Mouse (Mus musculus) retina, adult 2 months (tissue): ENCODE measurements around the gene Spata48.

Experiments used
- DNase-seq: peaks from one replicate; pipeline ENCODE4 v3.0.0-alpha.2; 2012; ENCODE audit warnings: low read depth, low spot score

Gene Spata48

DNA sequence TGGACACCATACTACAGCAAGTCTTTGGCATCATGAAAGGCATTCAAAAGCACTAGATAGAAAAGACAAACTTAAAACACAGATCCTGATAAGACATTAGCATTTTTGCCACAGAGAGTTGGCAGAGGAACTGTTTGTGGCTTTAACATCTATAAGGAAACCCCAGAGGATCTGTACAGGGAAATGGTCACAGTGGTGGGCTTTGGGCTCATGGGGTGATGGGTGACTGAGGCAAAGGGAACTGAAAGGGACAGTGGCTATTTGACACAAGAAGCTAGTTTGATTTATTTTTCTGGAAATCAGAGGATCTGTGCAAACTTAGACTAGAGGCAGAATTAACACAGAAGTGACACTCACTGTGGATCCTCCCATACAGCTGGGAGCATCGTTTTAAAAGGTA is 74.4 kb downstream of the Spata48 start:
- DNase-seq: no peak

DNA sequence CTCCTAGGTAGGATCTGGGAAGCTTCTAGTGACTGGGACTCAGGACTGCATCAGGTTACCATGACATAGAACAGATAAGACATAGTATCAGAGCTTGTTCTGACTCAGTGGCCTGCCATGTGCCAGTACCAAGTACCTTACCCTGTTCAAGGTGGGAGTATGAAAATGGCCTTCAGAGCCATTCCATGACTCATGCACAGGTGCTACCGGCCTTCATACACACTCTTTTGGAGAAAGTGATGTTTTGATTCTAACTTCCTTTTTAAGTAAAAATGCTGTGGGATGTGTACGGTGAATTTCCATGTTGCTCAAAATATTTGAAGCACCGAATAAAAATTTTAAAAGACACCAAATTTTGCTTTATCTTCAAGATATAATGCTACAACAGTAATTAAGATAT is 84.1 kb downstream of the Spata48 start:
- no peak for DNase-seq

DNA sequence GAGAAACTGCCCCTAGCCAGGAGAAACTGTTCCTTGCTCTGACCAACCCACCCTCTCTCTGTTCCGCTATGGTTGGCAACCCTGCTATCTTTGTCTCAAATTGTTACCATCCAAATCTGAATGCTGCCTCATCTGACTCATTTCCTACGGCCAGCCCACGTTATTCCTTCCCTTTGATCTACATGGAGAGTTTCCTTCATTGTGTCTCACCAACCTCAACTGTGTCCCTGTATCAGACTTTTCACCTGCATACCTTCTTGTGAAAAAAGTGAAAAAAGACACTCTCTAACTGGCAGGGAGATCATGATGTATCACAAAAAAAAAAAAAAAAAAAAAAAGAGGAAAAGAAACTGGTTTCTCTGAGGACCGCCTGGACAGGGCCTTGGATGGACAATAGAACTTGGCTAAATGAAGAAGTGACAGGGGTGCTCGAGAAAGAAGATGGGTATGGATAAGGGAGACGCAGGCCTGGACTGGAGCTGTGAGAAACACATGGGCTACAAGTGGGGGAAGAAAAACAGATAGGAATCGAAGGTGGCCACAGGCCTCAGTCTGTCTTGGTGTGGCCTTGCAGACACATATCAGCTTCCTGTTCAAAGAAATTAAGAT is 85.1 kb downstream of the Spata48 start:
- DNase-seq: no peak

DNA sequence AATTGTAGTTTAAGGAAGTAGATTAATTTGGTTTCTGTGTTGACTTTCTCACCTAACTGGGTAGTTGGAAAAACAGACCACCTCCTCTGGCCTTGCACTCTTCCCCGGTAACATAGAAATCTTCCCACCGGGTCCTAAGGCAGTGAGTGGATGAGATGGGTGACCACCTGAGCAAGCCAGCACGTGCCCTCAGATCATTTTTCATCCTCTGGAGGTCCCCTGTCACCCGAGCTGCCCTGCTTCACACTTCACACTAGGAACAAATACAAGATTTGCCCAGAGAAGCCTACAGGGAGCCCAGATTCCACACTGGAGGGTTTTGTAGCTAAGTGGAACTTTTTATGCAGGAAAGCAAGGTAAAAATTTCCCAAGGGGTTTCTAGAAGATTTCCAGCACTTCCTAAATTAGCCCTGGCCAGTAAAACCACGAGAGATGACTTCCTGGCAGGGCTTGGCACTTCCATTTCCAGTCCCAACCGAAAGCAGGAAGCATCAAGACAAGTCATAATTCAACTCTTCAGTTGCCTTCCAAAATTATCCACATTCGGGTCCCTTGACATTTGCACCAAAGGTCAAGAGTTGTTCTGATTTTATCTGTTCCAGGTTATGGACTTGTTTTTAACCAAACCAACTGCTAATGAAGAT is 85.8 kb downstream of the Spata48 start:
- no peak for DNase-seq

DNA sequence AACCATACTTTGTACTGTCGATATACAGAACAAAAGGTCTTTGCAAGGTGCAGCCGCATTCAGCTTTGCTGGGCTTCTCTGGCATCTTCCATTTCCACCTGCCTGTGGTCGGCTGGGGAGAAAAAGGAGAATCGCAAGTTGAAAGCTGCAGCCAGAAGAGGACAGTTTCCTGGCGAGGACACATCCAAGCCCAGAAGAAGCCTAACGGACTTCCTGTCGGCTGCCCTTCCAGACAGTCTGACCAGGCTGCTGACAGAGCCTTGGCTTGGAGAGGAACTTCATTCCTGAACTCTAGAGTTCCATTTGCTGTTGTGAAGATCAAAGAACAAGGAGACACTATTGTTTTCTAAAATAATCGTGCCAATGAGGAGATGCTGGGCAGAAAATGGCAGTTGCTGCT is 93.7 kb downstream of the Spata48 start:
- no peak for DNase-seq

DNA sequence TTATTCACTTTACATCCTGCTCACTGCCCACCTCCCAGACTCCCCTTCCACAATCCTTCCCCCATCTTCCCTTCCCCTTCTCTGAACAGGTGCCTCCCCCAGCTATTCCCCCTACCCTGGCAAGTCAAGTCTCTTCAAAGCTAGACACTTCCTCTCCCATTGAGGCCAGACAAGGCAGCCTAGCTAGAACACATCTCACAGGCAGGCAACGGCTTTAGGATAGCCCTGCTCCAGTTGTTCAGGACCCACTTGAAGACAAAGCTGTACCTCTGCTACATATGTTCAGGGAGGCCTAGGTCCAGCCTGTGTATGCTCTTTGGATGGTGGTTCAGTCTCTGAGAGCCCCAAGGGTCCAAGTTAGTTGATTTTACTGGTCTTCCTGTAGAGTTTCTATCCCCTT is 94.3 kb downstream of the Spata48 start:
- DNase-seq: no peak

DNA sequence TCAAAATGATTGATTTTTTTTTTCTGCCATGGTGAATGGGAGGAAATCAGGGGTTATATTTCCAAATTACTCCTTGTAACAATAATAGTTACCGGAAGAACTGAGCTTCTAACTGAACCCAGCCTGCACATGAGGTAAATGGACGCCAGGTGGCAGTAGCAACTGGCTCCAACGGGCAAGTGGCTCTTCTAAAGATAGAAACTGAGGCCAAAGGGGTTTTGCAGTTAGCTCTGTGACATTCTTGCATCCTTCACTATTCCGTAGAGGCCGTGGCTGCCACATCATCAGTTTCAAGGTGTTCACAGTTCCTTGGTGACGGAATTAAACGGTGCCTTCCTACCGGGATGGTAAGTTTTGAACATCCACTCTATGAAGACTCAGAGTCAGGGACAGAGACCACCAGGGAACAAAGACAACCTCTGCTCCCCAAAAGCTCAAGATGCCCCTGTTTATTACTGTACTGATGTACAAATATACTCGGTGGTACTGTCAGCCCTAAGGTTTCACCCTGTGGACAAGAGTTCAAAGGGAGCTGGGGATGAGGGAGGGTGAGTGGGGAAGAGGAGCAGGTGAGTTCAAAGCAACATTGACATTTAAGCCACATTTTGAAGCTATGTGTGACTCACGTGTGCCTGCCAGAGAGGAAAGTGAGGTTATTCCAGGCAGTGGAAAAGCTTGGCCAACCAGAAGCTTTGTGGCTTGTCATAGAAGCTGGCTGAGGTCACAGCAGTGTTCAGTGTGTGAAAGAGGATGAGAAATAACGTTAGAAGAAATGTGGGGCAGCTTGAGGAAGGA is 95.5 kb downstream of the Spata48 start:
- DNase-seq: no peak

DNA sequence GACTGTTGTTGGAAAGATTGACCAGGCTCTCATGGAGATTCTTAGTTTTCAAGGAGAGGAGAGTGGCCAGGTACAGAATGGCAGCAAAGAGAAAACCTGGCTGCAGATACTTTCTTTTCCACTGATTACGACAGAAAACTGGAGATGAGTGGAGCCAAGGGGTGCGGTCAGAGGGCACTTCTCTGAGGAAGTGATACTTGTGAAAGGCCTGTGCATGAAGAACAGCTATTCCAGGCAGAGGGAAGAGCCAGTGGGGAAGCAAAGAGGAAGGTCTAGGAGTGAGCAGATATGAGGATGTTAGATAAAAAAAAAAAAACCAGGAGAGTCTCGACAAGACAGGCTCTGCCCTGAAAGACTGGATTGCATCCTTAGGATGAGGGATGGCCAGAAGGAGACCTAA is 96.8 kb downstream of the Spata48 start:
- DNase-seq: no peak

DNA sequence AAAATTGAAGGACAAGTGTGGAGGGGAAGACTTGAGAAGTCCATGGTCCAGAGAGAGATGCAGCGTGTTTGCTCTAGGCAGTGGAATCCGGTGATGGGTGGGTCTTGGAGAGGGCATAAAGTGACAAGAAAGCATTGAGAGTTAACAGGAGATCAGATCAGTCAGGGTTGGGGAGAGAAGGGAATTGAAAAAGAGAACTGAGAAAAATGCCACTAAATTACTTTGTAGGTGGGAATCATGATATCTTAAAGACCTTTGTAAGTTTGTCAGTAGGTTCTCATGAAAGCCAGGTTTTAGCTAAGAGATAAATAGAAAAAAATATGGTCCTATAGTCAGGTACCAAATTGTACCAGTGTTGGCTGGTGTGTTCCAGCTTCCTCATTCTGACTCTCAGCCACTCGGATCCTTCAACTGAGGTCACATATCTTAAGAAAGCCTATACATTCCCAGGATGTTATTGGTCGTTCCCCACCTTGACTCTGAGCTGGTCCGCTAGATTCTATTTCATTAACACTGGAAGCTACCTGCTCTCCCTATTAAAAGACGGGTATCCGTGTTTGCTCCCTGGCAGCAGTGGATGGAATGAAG is 97.3 kb downstream of the Spata48 start:
- no peak for DNase-seq

DNA sequence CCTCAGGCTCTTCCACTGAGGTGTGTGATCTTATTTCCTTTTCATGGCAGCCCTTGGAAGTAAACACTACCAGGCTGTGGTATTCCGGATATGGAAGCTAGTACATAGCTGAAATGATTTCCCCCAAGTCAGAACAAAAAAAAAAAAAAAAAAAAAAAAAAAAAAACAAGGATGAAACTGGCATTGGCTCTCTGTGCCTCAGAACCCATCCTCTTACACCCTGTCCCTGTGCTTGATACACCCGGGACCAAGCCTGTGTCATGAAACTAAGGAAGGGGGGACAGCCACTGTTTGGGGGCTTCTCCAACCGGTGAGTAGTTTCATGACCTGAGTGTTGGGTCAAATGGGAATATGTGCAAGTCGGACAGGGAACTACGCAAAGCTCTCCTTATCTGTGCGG is 99.2 kb downstream of the Spata48 start:
- no peak for DNase-seq

DNA sequence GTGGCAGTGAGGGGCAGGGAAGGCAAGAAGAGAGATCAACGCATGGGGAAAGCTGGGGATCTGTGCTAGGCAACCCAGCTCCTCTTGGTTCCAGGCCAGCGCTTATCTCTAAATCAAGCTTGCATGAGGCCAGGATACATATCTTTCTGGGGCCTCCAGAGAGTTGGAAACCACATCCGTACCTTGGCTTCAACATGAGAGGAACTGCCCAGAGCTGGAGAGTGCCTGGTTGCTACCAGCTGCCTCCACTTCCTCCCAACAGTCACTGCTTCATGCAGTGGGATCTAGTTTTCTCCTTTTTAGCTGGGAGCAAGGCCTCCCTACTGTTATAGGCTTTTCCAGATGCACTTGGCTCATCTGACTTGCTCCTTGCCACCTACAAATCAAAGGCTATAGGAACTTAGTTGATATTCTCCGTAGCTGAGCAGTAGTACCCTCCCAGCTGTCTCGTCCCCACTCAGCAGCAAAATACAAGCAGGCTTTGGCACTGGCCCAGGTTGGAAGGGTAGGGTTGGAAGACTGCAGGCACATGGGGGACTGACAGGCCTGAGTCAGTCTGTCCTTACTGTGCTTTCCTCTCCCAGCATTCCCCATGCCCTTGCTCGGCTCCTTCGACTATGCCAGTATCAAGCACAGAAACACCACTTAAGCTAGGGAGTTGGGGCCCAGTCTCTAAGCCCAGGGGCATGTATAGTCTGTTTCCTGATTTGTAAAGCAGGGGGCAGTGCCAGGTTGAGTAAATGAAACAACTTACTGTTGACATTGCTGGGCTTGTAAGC is 102.6 kb downstream of the Spata48 start:
- DNase-seq: no peak
